Mouse (Mus musculus): Measurements from ENCODE around the gene Pramef20.
"Not testable (repeated sequence)": the region's sequence is repeated elsewhere in the genome, so short reads cannot be mapped to it uniquely, and the experiment has no call there.

GRCm38 (mm10) chr4:144357642-144358041 lies 20.1 kb downstream of the Pramef20 start, which contains the start of gene Gm13119:
- TF ChIP-seq CTCF (conservative IDR thresholded peaks at IDR 0.05; ENCODE audit: insufficient read depth, insufficient read length, low read depth, low read length); POLR2A (IDR thresholded peaks at IDR 0.05; ENCODE audit: low read depth, low read length): not testable (repeated sequence)

All from kidney, adult 2 months (tissue).